Mouse (Mus musculus): ENCODE measurements around the gene Cherp. TPM values are rescaled to one million over a fixed set of nuclear protein-coding genes. Genes with fewer than 3 reads are reported as not detected.
A peak's percentile ranks its signal among the peaks of the same experiment; 100 is the strongest.

Cherp gene
- 39.9 TPM for polyA plus RNA-seq (2012; fragmentation: generic; extraction: Trizol)

GRCm38 (mm10) chr8:72474826-72475546 is at the start of gene Cherp:
Gene Cherp (minus strand): TSS chr8:72475226.
- peak within 1 kb of the TSS; percentile 92 for H3ac ChIP-seq (ENCODE audit: control insufficient read depth, insufficient read length)
- peaks cover 5% of the 10 kb centered on the region for H3K36me3 ChIP-seq (ENCODE audit: control insufficient read depth, insufficient read depth)
- H3K27me3 ChIP-seq (ENCODE audit: control insufficient read depth, insufficient read depth, insufficient read length): no peaks in the 10 kb centered on the region
- peak within 1 kb of the TSS; percentile 99 for H3K4me2 ChIP-seq (ENCODE audit: low read depth)
- H3K4me3 ChIP-seq: peak within 1 kb of the TSS; percentile 72
- peaks cover 24% of the 10 kb centered on the region for H3K79me2 ChIP-seq (ENCODE audit: control insufficient read depth, insufficient read depth)
- TF ChIP-seq TCF12 (IDR thresholded peaks at IDR 0.05; ENCODE audit: insufficient read depth, poor library complexity, severe bottlenecking) (no peak), POLR2AphosphoS2 (IDR thresholded peaks at IDR 0.05; ENCODE audit: insufficient read length, low read depth) (peak; percentile 94), MYOD1 (IDR thresholded peaks at IDR 0.05; ENCODE audit: control insufficient read depth in 1 of 3, insufficient read length in 2 of 3, low read depth in 2 of 3) (peak in 1 of 3 experiments; percentile 14), SRF (IDR thresholded peaks at IDR 0.05; ENCODE audit: control insufficient read depth, insufficient read length, low read depth) (peak; percentile 86), E2F4 (IDR thresholded peaks at IDR 0.05; ENCODE audit: insufficient read depth) (peak; percentile 54), POLR2A (IDR thresholded peaks at IDR 0.05; ENCODE audit: insufficient read length, low read depth) (peak; percentile 95)

- peaks cover 39% of the 10 kb centered on the region for H3K79me2 ChIP-seq (ENCODE audit: control insufficient read depth, insufficient read depth)
- H3K4me2 ChIP-seq (ENCODE audit: low read depth): no peak overlapping the region
- no peak overlapping the region for H3ac ChIP-seq (ENCODE audit: control insufficient read depth, insufficient read length)
- no peaks in the 10 kb centered on the region for H3K27me3 ChIP-seq (ENCODE audit: control insufficient read depth, insufficient read depth, insufficient read length)
- no peak overlapping the region for H3K4me3 ChIP-seq
- no peaks in the 10 kb centered on the region for H3K36me3 ChIP-seq (ENCODE audit: control insufficient read depth, insufficient read depth)
- TF ChIP-seq MYOG (IDR thresholded peaks at IDR 0.05; ENCODE audit: control insufficient read depth in 1 of 3, insufficient read depth in 1 of 3, insufficient read length in 2 of 3, low read depth in 2 of 3) (no peak), CEBPB (IDR thresholded peaks at IDR 0.05; ENCODE audit: insufficient read depth, poor library complexity, severe bottlenecking) (no peak), E2F4 (IDR thresholded peaks at IDR 0.05; ENCODE audit: insufficient read depth) (no peak), MAX (IDR thresholded peaks at IDR 0.05; ENCODE audit: low read depth) (no peak), MYOD1 (IDR thresholded peaks at IDR 0.05; ENCODE audit: control insufficient read depth in 1 of 3, insufficient read length in 2 of 3, low read depth in 2 of 3) (no peak), POLR2A (IDR thresholded peaks at IDR 0.05; ENCODE audit: insufficient read length, low read depth) (no peak), USF1 (IDR thresholded peaks at IDR 0.05; ENCODE audit: low read depth) (no peak), POLR2AphosphoS2 (IDR thresholded peaks at IDR 0.05; ENCODE audit: insufficient read length, low read depth) (no peak), TCF12 (IDR thresholded peaks at IDR 0.05; ENCODE audit: insufficient read depth, poor library complexity, severe bottlenecking) (no peak), REST (IDR thresholded peaks at IDR 0.05; ENCODE audit: insufficient read depth, insufficient read length) (no peak), SRF (IDR thresholded peaks at IDR 0.05; ENCODE audit: control insufficient read depth, insufficient read length, low read depth) (no peak), TCF3 (IDR thresholded peaks at IDR 0.05; ENCODE audit: insufficient read length, low read depth) (no peak)
Measured at GRCm38 (mm10) chr8:72521888-72522287, 46.9 kb upstream of the Cherp start.

- TF ChIP-seq E2F4 (IDR thresholded peaks at IDR 0.05; ENCODE audit: insufficient read depth) (no peak), MAX (IDR thresholded peaks at IDR 0.05; ENCODE audit: low read depth) (no peak), REST (IDR thresholded peaks at IDR 0.05; ENCODE audit: insufficient read depth, insufficient read length) (no peak), POLR2AphosphoS2 (IDR thresholded peaks at IDR 0.05; ENCODE audit: insufficient read length, low read depth) (no peak), MYOG (IDR thresholded peaks at IDR 0.05; ENCODE audit: control insufficient read depth in 1 of 3, insufficient read depth in 1 of 3, insufficient read length in 2 of 3, low read depth in 2 of 3) (no peak), MYOD1 (IDR thresholded peaks at IDR 0.05; ENCODE audit: control insufficient read depth in 1 of 3, insufficient read length in 2 of 3, low read depth in 2 of 3) (no peak)
- H3K4me3 ChIP-seq: no peak overlapping the region
- H3K27me3 ChIP-seq (ENCODE audit: control insufficient read depth, insufficient read depth, insufficient read length): no peaks in the 10 kb centered on the region
- H3K4me2 ChIP-seq (ENCODE audit: low read depth): no peak overlapping the region
- H3K36me3 ChIP-seq (ENCODE audit: control insufficient read depth, insufficient read depth): no peaks in the 10 kb centered on the region
- no peak overlapping the region for H3ac ChIP-seq (ENCODE audit: control insufficient read depth, insufficient read length)
- H3K79me2 ChIP-seq (ENCODE audit: control insufficient read depth, insufficient read depth): peaks cover 31% of the 10 kb centered on the region
Measured at GRCm38 (mm10) chr8:72517421-72517988, 42.5 kb upstream of the Cherp start.

- TF ChIP-seq SRF (IDR thresholded peaks at IDR 0.05; ENCODE audit: control insufficient read depth, insufficient read length, low read depth): no peak
- no peaks in the 10 kb centered on the region for H3K27me3 ChIP-seq (ENCODE audit: control insufficient read depth, insufficient read depth, insufficient read length)
- H3K36me3 ChIP-seq (ENCODE audit: control insufficient read depth, insufficient read depth): no peaks in the 10 kb centered on the region
- H3K4me3 ChIP-seq: no peak overlapping the region
- peaks cover 46% of the 10 kb centered on the region for H3K79me2 ChIP-seq (ENCODE audit: control insufficient read depth, insufficient read depth)
- H3K4me2 ChIP-seq (ENCODE audit: low read depth): no peak overlapping the region
- H3ac ChIP-seq (ENCODE audit: control insufficient read depth, insufficient read length): no peak overlapping the region
Measured at GRCm38 (mm10) chr8:72513158-72513557, 38.1 kb upstream of the Cherp start.

- Histone ChIP-seq H3ac (ENCODE audit: control insufficient read depth, insufficient read length) (no peak overlapping the region), H3K27me3 (ENCODE audit: control insufficient read depth, insufficient read depth, insufficient read length) (no peaks in the 10 kb centered on the region), H3K4me2 (ENCODE audit: low read depth) (no peak overlapping the region), H3K79me2 (ENCODE audit: control insufficient read depth, insufficient read depth) (peaks cover 48% of the 10 kb centered on the region), H3K4me3 (no peak overlapping the region), H3K36me3 (ENCODE audit: control insufficient read depth, insufficient read depth) (no peaks in the 10 kb centered on the region)
- TF ChIP-seq CEBPB (IDR thresholded peaks at IDR 0.05; ENCODE audit: insufficient read depth, poor library complexity, severe bottlenecking): no peak
- TF ChIP-seq MAX (IDR thresholded peaks at IDR 0.05; ENCODE audit: low read depth): no peak
- no peak for TF ChIP-seq E2F4 (IDR thresholded peaks at IDR 0.05; ENCODE audit: insufficient read depth)
- no peak for TF ChIP-seq POLR2AphosphoS2 (IDR thresholded peaks at IDR 0.05; ENCODE audit: insufficient read length, low read depth)
- TF ChIP-seq TCF12 (IDR thresholded peaks at IDR 0.05; ENCODE audit: insufficient read depth, poor library complexity, severe bottlenecking): no peak
- no peak for TF ChIP-seq USF1 (IDR thresholded peaks at IDR 0.05; ENCODE audit: low read depth)
- TF ChIP-seq SRF (IDR thresholded peaks at IDR 0.05; ENCODE audit: control insufficient read depth, insufficient read length, low read depth): no peak
- TF ChIP-seq TCF3 (IDR thresholded peaks at IDR 0.05; ENCODE audit: insufficient read length, low read depth): no peak
- TF ChIP-seq POLR2A (IDR thresholded peaks at IDR 0.05; ENCODE audit: insufficient read length, low read depth): no peak
- TF ChIP-seq MYOG (IDR thresholded peaks at IDR 0.05; ENCODE audit: control insufficient read depth in 1 of 3, insufficient read depth in 1 of 3, insufficient read length in 2 of 3, low read depth in 2 of 3): no peak
- TF ChIP-seq REST (IDR thresholded peaks at IDR 0.05; ENCODE audit: insufficient read depth, insufficient read length): no peak
- no peak for TF ChIP-seq MYOD1 (IDR thresholded peaks at IDR 0.05; ENCODE audit: control insufficient read depth in 1 of 3, insufficient read length in 2 of 3, low read depth in 2 of 3)
Measured at GRCm38 (mm10) chr8:72512648-72513047, 37.6 kb upstream of the Cherp start.
